Mouse (Mus musculus) embryonic facial prominence, embryonic 15.5 days (tissue): ENCODE measurements around the gene Tmem252. TPM values are rescaled to one million over a fixed set of nuclear protein-coding genes. Genes with fewer than 3 reads are reported as not detected.

Experiments
- polyA plus RNA-seq: library from polyadenylated mRNA; unstranded; fragments of >200 nt; fragmentation: Nextera tagmentation; extraction: Ambion mirVana; gene quantifications from 2 replicates; pipeline ENCODE4 v1.2.1, GENCODE M21; 2015

Gene Tmem252
- polyA plus RNA-seq, 1 experiment from 2014 or later, result 4.1 TPM

Other genes with a start within 250 kb of the Tmem252 start
- 55.5 and 56.6 TPM in 2 replicates for gene Fam122a, start 196.7 kb upstream of the Tmem252 start, polyA plus RNA-seq
- 0.84 and 1.1 TPM in 2 replicates for gene Pip5k1b, start 118.1 kb upstream of the Tmem252 start, polyA plus RNA-seq
- gene Pgm5, start 187.8 kb downstream of the Tmem252 start, polyA plus RNA-seq, result 6.5 and 8.8 TPM in 2 replicates
- 182 and 192 TPM in 2 replicates for gene Gm10053, start 201.7 kb downstream of the Tmem252 start, polyA plus RNA-seq
- not detected in 2 replicates for gene Foxd4, start 227.2 kb downstream of the Tmem252 start, polyA plus RNA-seq